Mouse (Mus musculus): Measurements from ENCODE around the gene Rdh8. TPM values are rescaled to one million over a fixed set of nuclear protein-coding genes. Genes with fewer than 3 reads are reported as not detected.

The Rdh8 gene
- polyA plus RNA-seq, 1 experiment, result not detected

- Histone ChIP-seq H3K4me1 (ENCODE audit: control insufficient read depth, insufficient read depth, low read length) (no peaks in the 10 kb centered on the region; the same call in 1 of the 2 replicates), H3K27ac (ENCODE audit: insufficient read depth, low read length) (no peak overlapping the region), H3K4me3 (ENCODE audit: insufficient read depth, low read length) (no peak overlapping the region)
- TF ChIP-seq CTCF (IDR thresholded peaks at IDR 0.05; ENCODE audit: borderline replicate concordance, insufficient read depth, low read length) (no peak), POLR2A (IDR thresholded peaks at IDR 0.05; ENCODE audit: low read depth, low read length) (no peak)
These were observed 43.9 kb downstream of the Rdh8 start for GRCm38 (mm10) chr9:20862225-20862624.

GRCm38 (mm10) chr9:20866879-20867278, 48.6 kb downstream of the Rdh8 start:
- Histone ChIP-seq H3K27ac (ENCODE audit: insufficient read depth, low read length) (no peak overlapping the region), H3K4me1 (ENCODE audit: control insufficient read depth, insufficient read depth, low read length) (no peaks in the 10 kb centered on the region; the same call in 1 of the 2 replicates), H3K4me3 (ENCODE audit: insufficient read depth, low read length) (no peak overlapping the region)
- TF ChIP-seq POLR2A (IDR thresholded peaks at IDR 0.05; ENCODE audit: low read depth, low read length) (no peak), CTCF (IDR thresholded peaks at IDR 0.05; ENCODE audit: borderline replicate concordance, insufficient read depth, low read length) (no peak)

GRCm38 (mm10) chr9:20868448-20869001, 50.2 kb downstream of the Rdh8 start, which contains the start of gene A230050P20Rik:
Gene A230050P20Rik (plus strand): TSS chr9:20868642.
- peak within 1 kb of the TSS; percentile 47 for H3K4me3 ChIP-seq (ENCODE audit: insufficient read depth, low read length)
- no peak within 1 kb of the TSS for H3K27ac ChIP-seq (ENCODE audit: insufficient read depth, low read length)
- TF ChIP-seq POLR2A (IDR thresholded peaks at IDR 0.05; ENCODE audit: low read depth, low read length) (peak; percentile 52; the same call in 1 of the 2 replicates), CTCF (IDR thresholded peaks at IDR 0.05; ENCODE audit: borderline replicate concordance, insufficient read depth, low read length) (no peak)
- H3K4me1 ChIP-seq (ENCODE audit: control insufficient read depth, insufficient read depth, low read length), result no peaks in the 10 kb centered on the region

- H3K27ac ChIP-seq (ENCODE audit: insufficient read depth, low read length), result no peak overlapping the region
- H3K4me1 ChIP-seq (ENCODE audit: control insufficient read depth, insufficient read depth, low read length), result no peaks in the 10 kb centered on the region
- TF ChIP-seq CTCF (IDR thresholded peaks at IDR 0.05; ENCODE audit: borderline replicate concordance, insufficient read depth, low read length), result no peak
- TF ChIP-seq POLR2A (IDR thresholded peaks at IDR 0.05; ENCODE audit: low read depth, low read length), result no peak
- H3K4me3 ChIP-seq (ENCODE audit: insufficient read depth, low read length), result peak overlapping the region; percentile 47
These were observed 50.9 kb downstream of the Rdh8 start for GRCm38 (mm10) chr9:20869246-20869645.

- TF ChIP-seq POLR2A (IDR thresholded peaks at IDR 0.05; ENCODE audit: low read depth, low read length), result no peak
- TF ChIP-seq CTCF (IDR thresholded peaks at IDR 0.05; ENCODE audit: borderline replicate concordance, insufficient read depth, low read length), result no peak
- H3K4me3 ChIP-seq (ENCODE audit: insufficient read depth, low read length), result no peak overlapping the region
- H3K27ac ChIP-seq (ENCODE audit: insufficient read depth, low read length), result no peak overlapping the region
- H3K4me1 ChIP-seq (ENCODE audit: control insufficient read depth, insufficient read depth, low read length), result no peaks in the 10 kb centered on the region
These were observed 52.2 kb downstream of the Rdh8 start for GRCm38 (mm10) chr9:20870211-20871173.

- no peak overlapping the region for H3K27ac ChIP-seq (ENCODE audit: insufficient read depth, low read length)
- H3K4me1 ChIP-seq (ENCODE audit: control insufficient read depth, insufficient read depth, low read length), result peaks cover 2% of the 10 kb centered on the region; the same call in 1 of the 2 replicates
- TF ChIP-seq POLR2A (IDR thresholded peaks at IDR 0.05; ENCODE audit: low read depth, low read length), result no peak
- TF ChIP-seq CTCF (IDR thresholded peaks at IDR 0.05; ENCODE audit: borderline replicate concordance, insufficient read depth, low read length), result no peak
- H3K4me3 ChIP-seq (ENCODE audit: insufficient read depth, low read length), result no peak overlapping the region
These were observed 54.7 kb downstream of the Rdh8 start for GRCm38 (mm10) chr9:20872991-20873390.

GRCm38 (mm10) chr9:20873521-20873920, 55.2 kb downstream of the Rdh8 start:
- H3K4me3 ChIP-seq (ENCODE audit: insufficient read depth, low read length), result no peak overlapping the region
- no peak for TF ChIP-seq POLR2A (IDR thresholded peaks at IDR 0.05; ENCODE audit: low read depth, low read length)
- no peak for TF ChIP-seq CTCF (IDR thresholded peaks at IDR 0.05; ENCODE audit: borderline replicate concordance, insufficient read depth, low read length)
- H3K27ac ChIP-seq (ENCODE audit: insufficient read depth, low read length), result no peak overlapping the region
- H3K4me1 ChIP-seq (ENCODE audit: control insufficient read depth, insufficient read depth, low read length), result peaks cover 2% of the 10 kb centered on the region; the same call in 1 of the 2 replicates

GRCm38 (mm10) chr9:20875021-20875790, 56.9 kb downstream of the Rdh8 start:
- Histone ChIP-seq H3K4me1 (ENCODE audit: control insufficient read depth, insufficient read depth, low read length) (peaks cover 2% of the 10 kb centered on the region; the same call in 1 of the 2 replicates), H3K4me3 (ENCODE audit: insufficient read depth, low read length) (no peak overlapping the region), H3K27ac (ENCODE audit: insufficient read depth, low read length) (no peak overlapping the region)
- no peak for TF ChIP-seq CTCF (IDR thresholded peaks at IDR 0.05; ENCODE audit: borderline replicate concordance, insufficient read depth, low read length)
- TF ChIP-seq POLR2A (IDR thresholded peaks at IDR 0.05; ENCODE audit: low read depth, low read length), result no peak

Other genes starting within 250 kb of the Rdh8 start
- 9.1 TPM in 2 replicates for gene Zfp846, start 237.2 kb upstream of the Rdh8 start, polyA plus RNA-seq (2011; ENCODE audit: insufficient read length, low read depth, missing spikeins)
- 243 and 252 TPM in 2 replicates for gene Ubl5, start 175.6 kb upstream of the Rdh8 start, polyA plus RNA-seq (2011; ENCODE audit: insufficient read length, low read depth, missing spikeins)
- gene Fbxl12, start 173.7 kb upstream of the Rdh8 start, polyA plus RNA-seq (2011; ENCODE audit: insufficient read length, low read depth, missing spikeins), result 18.3 and 18.9 TPM in 2 replicates
- 18.6 and 20.3 TPM in 2 replicates for gene Pin1, start 166.4 kb upstream of the Rdh8 start, polyA plus RNA-seq (2011; ENCODE audit: insufficient read length, low read depth, missing spikeins)
- gene Olfm2, start 72.2 kb upstream of the Rdh8 start, polyA plus RNA-seq (2011; ENCODE audit: insufficient read length, low read depth, missing spikeins), result 3.6 and 6.5 TPM in 2 replicates
- gene Col5a3, start 3.4 kb upstream of the Rdh8 start, polyA plus RNA-seq (2011; ENCODE audit: insufficient read length, low read depth, missing spikeins), result 68.7 and 71.7 TPM in 2 replicates
- 14.7 and 25.3 TPM in 2 replicates for gene A230050P20Rik, start 50.1 kb downstream of the Rdh8 start, polyA plus RNA-seq (2011; ENCODE audit: insufficient read length, low read depth, missing spikeins)
- gene Angptl6, start 61.2 kb downstream of the Rdh8 start, polyA plus RNA-seq (2011; ENCODE audit: insufficient read length, low read depth, missing spikeins), result 2.9 and 4.9 TPM in 2 replicates
- 31.1 and 34.5 TPM in 2 replicates for gene Ppan, start 69.7 kb downstream of the Rdh8 start, polyA plus RNA-seq (2011; ENCODE audit: insufficient read length, low read depth, missing spikeins)
- 106 and 107 TPM in 2 replicates for gene Eif3g, start 80.1 kb downstream of the Rdh8 start, polyA plus RNA-seq (2011; ENCODE audit: insufficient read length, low read depth, missing spikeins)
- 47.2 and 59.0 TPM in 2 replicates for gene Dnmt1, start 141.4 kb downstream of the Rdh8 start, polyA plus RNA-seq (2011; ENCODE audit: insufficient read length, low read depth, missing spikeins)
- gene S1pr2, start 158.3 kb downstream of the Rdh8 start, polyA plus RNA-seq (2011; ENCODE audit: insufficient read length, low read depth, missing spikeins), result 34.0 and 36.2 TPM in 2 replicates
- 43.7 and 43.9 TPM in 2 replicates for gene Mrpl4, start 184.2 kb downstream of the Rdh8 start, polyA plus RNA-seq (2011; ENCODE audit: insufficient read length, low read depth, missing spikeins)
- gene Icam1, start 197.5 kb downstream of the Rdh8 start, polyA plus RNA-seq (2011; ENCODE audit: insufficient read length, low read depth, missing spikeins), result 15.4 and 18.9 TPM in 2 replicates
- gene Icam4, start 210.9 kb downstream of the Rdh8 start, polyA plus RNA-seq (2011; ENCODE audit: insufficient read length, low read depth, missing spikeins), result not detected in 2 replicates
- 0.82 and 1.0 TPM in 2 replicates for gene Icam5, start 213.6 kb downstream of the Rdh8 start, polyA plus RNA-seq (2011; ENCODE audit: insufficient read length, low read depth, missing spikeins)
- gene Zglp1, start 248.6 kb downstream of the Rdh8 start, polyA plus RNA-seq (2011; ENCODE audit: insufficient read length, low read depth, missing spikeins), result not detected in 2 replicates